Mouse (Mus musculus) spleen, adult 2 months (tissue): ENCODE data around the gene Ch25h.

Source experiments
- CTCF ChIP-seq: fragments of 200-500 bp; IDR thresholded peaks from 2 replicates; pipeline ENCODE4 v1.5.1; 2011; ENCODE audit warnings: mild to moderate bottlenecking, inconsistent platforms; ENCODE audit not compliant: insufficient read depth, insufficient read length, insufficient replicate concordance; ENCODE audit errors: extremely low read depth
- POLR2A ChIP-seq: fragments of 200-500 bp; IDR thresholded peaks from 2 replicates; pipeline ENCODE4 v1.6.1; 2011; ENCODE audit warnings: low read depth, low read length, inconsistent platforms

- TF ChIP-seq CTCF (no peak), POLR2A (no peak)
These were observed 43.8 kb upstream of the Ch25h start for GRCm38 (mm10) chr19:34518786-34519185.
